Mouse (Mus musculus): ENCODE data around the gene Nt5c1a. TPM values are rescaled to one million over a fixed set of nuclear protein-coding genes. Genes with fewer than 3 reads are reported as not detected.

Gene Nt5c1a
- polyA plus RNA-seq, 1 experiment from 2014 or later = not detected

DNA sequence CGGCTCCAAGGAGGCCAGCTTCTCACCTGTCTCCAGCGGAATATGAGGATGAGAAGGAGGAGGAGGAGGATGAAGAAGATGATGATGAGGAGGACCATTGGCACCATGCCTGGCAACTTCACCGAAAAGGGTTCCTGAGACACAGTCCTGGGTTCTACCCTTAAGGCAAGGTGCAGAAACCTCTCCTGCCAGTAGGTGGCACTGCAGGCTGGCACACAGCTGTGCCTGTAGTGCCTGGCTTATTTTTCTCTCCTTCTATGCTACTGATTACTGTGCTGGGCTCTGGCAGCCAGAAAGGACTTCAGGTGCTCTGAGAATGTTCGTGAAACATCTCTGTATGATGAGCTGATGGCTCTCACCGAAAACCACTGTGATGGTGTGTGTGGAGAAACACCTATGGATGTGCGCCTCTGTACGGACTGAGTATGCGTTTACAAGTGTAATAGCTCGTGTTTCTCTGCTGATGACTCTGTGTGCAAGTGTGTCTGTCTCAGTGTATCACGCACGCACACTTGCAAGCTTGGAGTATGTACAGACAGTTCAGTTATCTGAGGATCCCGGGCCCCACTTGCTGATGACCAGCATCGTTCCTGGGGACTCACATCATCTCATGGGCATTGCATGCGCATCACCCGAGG is 18.5 kb downstream of the Nt5c1a start:
- Histone ChIP-seq H3K9me3 (ENCODE audit: control insufficient read depth, low read length) (no peaks in the 10 kb centered on the region), H3K27ac (ENCODE audit: low read depth, low read length) (no peak overlapping the region), H3K27me3 (ENCODE audit: control insufficient read depth, insufficient read depth, low read length) (no peaks in the 10 kb centered on the region), H3K4me2 (replicated peaks; ENCODE audit: low read depth, low read length) (no peak overlapping the region), H3K4me3 (ENCODE audit: low read depth, low read length) (no peak overlapping the region), H3K36me3 (ENCODE audit: control insufficient read depth, insufficient read depth, low read length) (no peaks in the 10 kb centered on the region), H3K4me1 (replicated peaks; ENCODE audit: control insufficient read depth, insufficient read depth, low read length) (0 out of 2 replicates have a peak, but pooled peaks cover 2% of the 10 kb centered on the region), H3K9ac (ENCODE audit: low read depth, low read length) (no peak overlapping the region)
- ATAC-seq (ENCODE audit: low FRiP score) (peak; percentile 72), DNase-seq (ENCODE audit: low spot score) (peak; percentile 85)
- WGBS = 75% methylated on average over 15 of the region's 15 CpGs

DNA sequence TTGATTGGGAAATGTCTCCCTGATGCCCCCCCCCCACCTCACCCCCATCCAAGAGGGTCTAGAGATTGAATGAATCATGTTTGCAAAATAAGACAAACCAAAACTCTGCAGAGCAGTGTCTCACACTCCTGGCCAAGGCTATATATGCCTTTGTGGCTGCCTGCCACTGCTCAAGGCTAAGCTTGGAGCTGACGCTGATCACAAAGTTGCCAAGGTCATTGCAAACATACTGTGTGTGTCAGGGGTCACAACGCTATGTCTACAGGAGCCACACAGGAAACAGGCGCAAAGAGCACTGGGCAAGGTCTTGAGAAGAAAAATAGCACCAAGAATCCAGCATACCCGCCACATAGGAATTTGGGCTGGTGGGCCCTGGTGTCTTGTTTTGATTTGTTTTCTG is 19.3 kb downstream of the Nt5c1a start:
- 75% methylated on average over 4 of the region's 4 CpGs for WGBS
- ATAC-seq (ENCODE audit: low FRiP score) (no peak), DNase-seq (ENCODE audit: low spot score) (no peak)
- no peak overlapping the region for H3K9ac ChIP-seq (ENCODE audit: low read depth, low read length)
- no peaks in the 10 kb centered on the region for H3K9me3 ChIP-seq (ENCODE audit: control insufficient read depth, low read length)
- no peaks in the 10 kb centered on the region for H3K36me3 ChIP-seq (ENCODE audit: control insufficient read depth, insufficient read depth, low read length)
- H3K4me3 ChIP-seq (ENCODE audit: low read depth, low read length) = no peak overlapping the region
- no peaks in the 10 kb centered on the region for H3K27me3 ChIP-seq (ENCODE audit: control insufficient read depth, insufficient read depth, low read length)
- H3K4me2 ChIP-seq (replicated peaks; ENCODE audit: low read depth, low read length) = no peak overlapping the region
- H3K27ac ChIP-seq (ENCODE audit: low read depth, low read length) = no peak overlapping the region
- no peaks in the 10 kb centered on the region for H3K4me1 ChIP-seq (replicated peaks; ENCODE audit: control insufficient read depth, insufficient read depth, low read length)

DNA sequence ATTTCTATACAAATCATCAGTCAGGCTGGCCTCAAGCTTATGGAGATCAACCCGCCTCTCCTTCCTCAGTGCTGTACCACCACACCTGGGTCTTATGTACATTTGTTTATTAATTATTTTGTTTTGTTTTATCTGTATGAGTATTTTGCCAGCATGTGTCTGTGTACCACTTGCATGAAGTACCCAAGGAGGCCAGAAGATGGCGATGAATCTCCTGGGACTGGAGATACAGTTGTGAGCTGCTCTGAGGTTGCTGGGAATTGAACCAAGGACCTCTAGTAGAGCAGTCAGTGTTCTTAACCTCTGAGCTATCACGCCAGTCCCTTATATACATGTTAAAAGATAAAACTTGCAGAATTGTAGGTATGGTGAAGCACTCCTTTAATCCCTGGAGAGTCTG is 22.0 kb downstream of the Nt5c1a start:
- 46% methylated on average over 3 of the region's 3 CpGs for WGBS

DNA sequence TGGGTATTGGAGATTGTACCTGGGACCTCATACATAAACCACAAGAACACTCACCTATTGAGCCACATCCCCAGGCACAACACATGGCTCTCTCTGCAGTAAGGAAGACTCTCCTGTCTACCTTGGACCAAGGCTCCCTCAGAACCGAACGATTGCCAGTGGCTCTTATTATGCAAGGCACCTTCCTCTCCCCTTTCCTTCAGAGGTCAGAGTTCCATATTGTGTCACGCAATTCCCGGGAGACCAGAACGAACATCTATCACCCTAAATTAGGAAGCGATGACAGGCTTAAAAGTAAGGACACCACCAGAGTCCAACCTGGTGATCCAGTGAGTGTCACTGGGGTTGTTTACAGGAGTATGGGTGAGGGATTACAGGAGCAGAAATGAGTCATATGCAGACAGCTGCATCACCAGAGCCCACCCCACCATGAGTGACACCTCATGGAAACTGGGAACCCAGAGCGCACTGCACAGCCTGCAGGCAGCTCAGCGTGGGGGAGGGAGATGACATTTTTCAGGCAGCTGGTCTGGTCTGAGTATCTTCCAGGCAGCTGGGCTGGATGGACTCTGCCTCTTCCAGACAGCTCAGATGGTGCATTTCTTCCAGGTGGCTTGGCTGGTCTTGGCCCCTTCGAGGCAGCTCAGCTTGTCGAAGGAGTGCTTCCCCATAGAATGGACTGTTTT is 24.6 kb downstream of the Nt5c1a start:
- whole genome bisulfite sequencing = 63% methylated on average over 10 of the region's 10 CpGs
- no peaks in the 10 kb centered on the region for H3K9me3 ChIP-seq (ENCODE audit: control insufficient read depth, low read length)
- ATAC-seq (ENCODE audit: low FRiP score) = no peak
- no peak for DNase-seq (ENCODE audit: low spot score)
- H3K4me3 ChIP-seq (ENCODE audit: low read depth, low read length) = no peak overlapping the region
- H3K36me3 ChIP-seq (ENCODE audit: control insufficient read depth, insufficient read depth, low read length) = no peaks in the 10 kb centered on the region
- no peak overlapping the region for H3K4me2 ChIP-seq (replicated peaks; ENCODE audit: low read depth, low read length)
- no peaks in the 10 kb centered on the region for H3K27me3 ChIP-seq (ENCODE audit: control insufficient read depth, insufficient read depth, low read length)
- peaks cover 3% of the 10 kb centered on the region; the same call in 1 of the 2 replicates for H3K4me1 ChIP-seq (replicated peaks; ENCODE audit: control insufficient read depth, insufficient read depth, low read length)
- H3K9ac ChIP-seq (ENCODE audit: low read depth, low read length) = no peak overlapping the region
- no peak overlapping the region for H3K27ac ChIP-seq (ENCODE audit: low read depth, low read length)

More for the DNA sequence above, 22.0 kb downstream of the Nt5c1a start:
- Histone ChIP-seq H3K9me3 (ENCODE audit: control insufficient read depth, low read length) (no peaks in the 10 kb centered on the region), H3K36me3 (ENCODE audit: control insufficient read depth, insufficient read depth, low read length) (no peaks in the 10 kb centered on the region), H3K9ac (ENCODE audit: low read depth, low read length) (no peak overlapping the region), H3K4me2 (replicated peaks; ENCODE audit: low read depth, low read length) (no peak overlapping the region), H3K27me3 (ENCODE audit: control insufficient read depth, insufficient read depth, low read length) (no peaks in the 10 kb centered on the region), H3K27ac (ENCODE audit: low read depth, low read length) (no peak overlapping the region), H3K4me1 (replicated peaks; ENCODE audit: control insufficient read depth, insufficient read depth, low read length) (peaks cover 3% of the 10 kb centered on the region; the same call in 1 of the 2 replicates), H3K4me3 (ENCODE audit: low read depth, low read length) (no peak overlapping the region)
- DNase-seq (ENCODE audit: low spot score) = no peak
- ATAC-seq (ENCODE audit: low FRiP score) = no peak

DNA sequence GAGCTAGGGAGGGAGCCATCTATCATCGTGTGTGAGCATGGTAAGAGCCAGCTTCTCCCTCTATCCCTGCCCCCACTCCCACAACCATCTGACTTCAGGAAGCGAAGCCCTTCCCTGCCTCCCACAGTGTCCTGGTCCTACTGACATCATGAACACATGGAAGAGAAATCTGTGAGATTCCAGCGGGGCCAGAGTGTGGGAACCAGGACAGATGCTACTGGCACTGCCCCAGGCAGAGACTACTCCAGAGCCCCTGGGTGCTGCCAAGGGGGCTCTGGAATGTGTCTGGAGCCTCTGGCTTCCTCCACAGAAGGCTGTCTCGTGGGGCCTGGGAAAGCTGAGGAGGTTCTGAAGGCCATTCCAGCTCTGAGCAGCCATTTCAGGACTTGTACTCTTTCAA is 26.4 kb downstream of the Nt5c1a start:
- Histone ChIP-seq H3K4me3 (ENCODE audit: low read depth, low read length) (no peak overlapping the region), H3K9ac (ENCODE audit: low read depth, low read length) (no peak overlapping the region), H3K4me1 (replicated peaks; ENCODE audit: control insufficient read depth, insufficient read depth, low read length) (peaks cover 3% of the 10 kb centered on the region; the same call in 1 of the 2 replicates), H3K4me2 (replicated peaks; ENCODE audit: low read depth, low read length) (no peak overlapping the region), H3K27me3 (ENCODE audit: control insufficient read depth, insufficient read depth, low read length) (peaks cover 5% of the 10 kb centered on the region; the same call in 1 of the 2 replicates), H3K9me3 (ENCODE audit: control insufficient read depth, low read length) (no peaks in the 10 kb centered on the region), H3K36me3 (ENCODE audit: control insufficient read depth, insufficient read depth, low read length) (no peaks in the 10 kb centered on the region), H3K27ac (ENCODE audit: low read depth, low read length) (no peak overlapping the region)
- WGBS = 42% methylated on average over 4 of the region's 4 CpGs
- ATAC-seq (ENCODE audit: low FRiP score) = no peak
- DNase-seq (ENCODE audit: low spot score) = no peak

DNA sequence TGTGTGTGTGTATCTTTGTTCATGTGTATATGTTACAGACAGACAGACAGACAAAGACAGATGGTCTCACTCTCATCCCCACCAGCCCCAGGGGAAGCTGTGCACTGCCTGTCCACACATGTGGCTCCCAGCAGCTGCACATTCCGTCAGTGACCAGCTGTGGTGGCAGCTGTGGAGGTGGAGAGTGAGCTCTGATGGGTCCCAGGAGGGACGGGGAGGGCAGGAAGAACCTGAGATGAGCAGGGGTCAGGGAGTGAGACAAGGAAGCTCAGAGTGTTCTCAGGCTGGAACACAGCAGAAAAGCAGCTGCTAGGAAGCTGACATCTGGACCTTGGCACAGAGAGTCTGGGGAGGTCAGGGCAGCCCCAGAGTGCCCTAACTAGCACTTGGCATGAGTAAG is 27.0 kb downstream of the Nt5c1a start:
- no peak for ATAC-seq (ENCODE audit: low FRiP score)
- Histone ChIP-seq H3K4me3 (ENCODE audit: low read depth, low read length) (no peak overlapping the region), H3K4me2 (replicated peaks; ENCODE audit: low read depth, low read length) (no peak overlapping the region), H3K4me1 (replicated peaks; ENCODE audit: control insufficient read depth, insufficient read depth, low read length) (peaks cover 4% of the 10 kb centered on the region), H3K27me3 (ENCODE audit: control insufficient read depth, insufficient read depth, low read length) (peaks cover 10% of the 10 kb centered on the region), H3K27ac (ENCODE audit: low read depth, low read length) (no peak overlapping the region), H3K9ac (ENCODE audit: low read depth, low read length) (no peak overlapping the region), H3K36me3 (ENCODE audit: control insufficient read depth, insufficient read depth, low read length) (no peaks in the 10 kb centered on the region), H3K9me3 (ENCODE audit: control insufficient read depth, low read length) (no peaks in the 10 kb centered on the region)
- 30% methylated on average over 2 of the region's 2 CpGs for WGBS
- DNase-seq (ENCODE audit: low spot score) = no peak

DNA sequence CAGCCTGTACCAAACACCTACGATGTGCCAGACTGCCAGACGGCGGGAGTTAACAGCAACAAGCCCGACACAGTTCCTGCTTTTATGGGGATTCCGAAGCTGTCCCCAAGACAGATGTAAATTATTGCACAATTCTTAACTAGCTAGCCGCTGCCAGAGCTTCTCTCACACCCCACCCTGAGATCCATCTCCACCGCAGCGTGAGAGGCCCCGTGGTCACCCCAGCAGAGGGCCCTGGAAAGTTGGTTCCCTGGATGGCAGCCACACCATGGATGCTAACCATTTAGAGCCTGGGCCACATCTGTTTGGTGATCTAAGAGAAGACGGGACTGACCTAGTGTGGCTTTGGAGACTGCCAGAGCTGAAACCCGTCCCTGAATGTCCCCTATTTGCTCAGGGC is 27.9 kb downstream of the Nt5c1a start:
- Histone ChIP-seq H3K9me3 (ENCODE audit: control insufficient read depth, low read length) (no peaks in the 10 kb centered on the region), H3K4me2 (replicated peaks; ENCODE audit: low read depth, low read length) (no peak overlapping the region), H3K4me3 (ENCODE audit: low read depth, low read length) (no peak overlapping the region), H3K36me3 (ENCODE audit: control insufficient read depth, insufficient read depth, low read length) (no peaks in the 10 kb centered on the region), H3K27ac (ENCODE audit: low read depth, low read length) (no peak overlapping the region), H3K4me1 (replicated peaks; ENCODE audit: control insufficient read depth, insufficient read depth, low read length) (peaks cover 6% of the 10 kb centered on the region), H3K27me3 (ENCODE audit: control insufficient read depth, insufficient read depth, low read length) (peaks cover 19% of the 10 kb centered on the region), H3K9ac (ENCODE audit: low read depth, low read length) (no peak overlapping the region)
- ATAC-seq (ENCODE audit: low FRiP score) = no peak
- DNase-seq (ENCODE audit: low spot score) = no peak
- 84% methylated on average over 11 of the region's 11 CpGs for WGBS

DNA sequence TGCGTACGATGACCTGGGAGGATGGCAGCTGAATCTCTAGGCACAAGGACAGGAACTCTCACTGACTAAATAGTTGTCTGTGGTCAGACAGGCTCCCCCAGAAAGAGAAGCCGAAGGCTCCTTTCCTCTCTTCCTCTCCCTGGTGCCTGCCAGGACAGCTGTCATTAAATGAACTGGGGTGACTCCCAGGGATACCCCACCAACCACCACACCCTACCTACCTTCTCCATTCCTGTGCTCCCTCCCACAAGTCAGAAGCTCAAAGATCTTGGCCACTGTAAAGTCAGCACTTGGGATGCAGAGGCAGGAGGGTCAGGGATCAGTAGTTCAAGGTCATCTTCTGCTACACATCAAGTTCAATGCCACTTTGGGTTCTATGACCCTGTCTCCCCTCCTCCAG is 31.5 kb downstream of the Nt5c1a start:
- H3K4me1 ChIP-seq (replicated peaks; ENCODE audit: control insufficient read depth, insufficient read depth, low read length) = peaks cover 8% of the 10 kb centered on the region
- ATAC-seq (ENCODE audit: low FRiP score) = no peak
- H3K27me3 ChIP-seq (ENCODE audit: control insufficient read depth, insufficient read depth, low read length) = peaks cover 27% of the 10 kb centered on the region
- no peak overlapping the region for H3K4me2 ChIP-seq (replicated peaks; ENCODE audit: low read depth, low read length)
- no peak overlapping the region for H3K4me3 ChIP-seq (ENCODE audit: low read depth, low read length)
- no peaks in the 10 kb centered on the region for H3K36me3 ChIP-seq (ENCODE audit: control insufficient read depth, insufficient read depth, low read length)
- H3K27ac ChIP-seq (ENCODE audit: low read depth, low read length) = no peak overlapping the region
- no peak for DNase-seq (ENCODE audit: low spot score)
- no peak overlapping the region for H3K9ac ChIP-seq (ENCODE audit: low read depth, low read length)
- H3K9me3 ChIP-seq (ENCODE audit: control insufficient read depth, low read length) = no peaks in the 10 kb centered on the region
- 63% methylated on average over 3 of the region's 3 CpGs for WGBS
